Mouse (Mus musculus): ENCODE data around the gene Il9r. TPM values are rescaled to one million over a fixed set of nuclear protein-coding genes. Genes with fewer than 3 reads are reported as not detected.

Gene Il9r
- 0.98 TPM for polyA plus RNA-seq (2014; fragmentation: Illumina TruSeq; extraction: RNeasy Lipid Tissue Mini Kit (QIAGEN cat#74804); ENCODE audit: low read depth, low replicate concordance)

DNA sequence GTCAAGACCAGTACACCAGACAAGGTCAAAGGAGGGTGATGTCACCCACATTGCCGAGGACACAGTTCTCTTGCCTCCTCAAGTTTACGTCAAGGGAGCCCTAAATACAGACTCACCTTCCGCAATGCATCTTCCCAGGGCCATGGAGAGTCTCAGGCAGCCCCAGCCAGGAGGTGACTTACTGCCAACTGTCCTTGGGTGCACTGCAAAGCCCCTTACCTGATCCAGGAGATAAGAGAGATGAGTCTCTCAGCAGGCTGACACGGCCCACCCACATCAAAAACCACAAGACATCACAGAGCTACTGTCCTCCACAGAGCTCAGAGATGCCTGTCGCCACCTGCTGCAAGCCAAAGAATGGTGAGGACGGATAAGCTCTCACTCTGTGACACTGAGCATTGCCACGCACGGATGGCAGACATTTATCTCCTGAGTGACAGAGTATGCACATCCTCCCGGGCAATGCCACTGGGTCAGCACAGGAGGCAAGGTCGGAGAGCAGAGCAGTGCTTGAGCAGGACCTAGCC lies at the start of gene Il9r:
Gene Il9r (minus strand): TSS at position 205 of the 527 bp plus-strand sequence.

DNA sequence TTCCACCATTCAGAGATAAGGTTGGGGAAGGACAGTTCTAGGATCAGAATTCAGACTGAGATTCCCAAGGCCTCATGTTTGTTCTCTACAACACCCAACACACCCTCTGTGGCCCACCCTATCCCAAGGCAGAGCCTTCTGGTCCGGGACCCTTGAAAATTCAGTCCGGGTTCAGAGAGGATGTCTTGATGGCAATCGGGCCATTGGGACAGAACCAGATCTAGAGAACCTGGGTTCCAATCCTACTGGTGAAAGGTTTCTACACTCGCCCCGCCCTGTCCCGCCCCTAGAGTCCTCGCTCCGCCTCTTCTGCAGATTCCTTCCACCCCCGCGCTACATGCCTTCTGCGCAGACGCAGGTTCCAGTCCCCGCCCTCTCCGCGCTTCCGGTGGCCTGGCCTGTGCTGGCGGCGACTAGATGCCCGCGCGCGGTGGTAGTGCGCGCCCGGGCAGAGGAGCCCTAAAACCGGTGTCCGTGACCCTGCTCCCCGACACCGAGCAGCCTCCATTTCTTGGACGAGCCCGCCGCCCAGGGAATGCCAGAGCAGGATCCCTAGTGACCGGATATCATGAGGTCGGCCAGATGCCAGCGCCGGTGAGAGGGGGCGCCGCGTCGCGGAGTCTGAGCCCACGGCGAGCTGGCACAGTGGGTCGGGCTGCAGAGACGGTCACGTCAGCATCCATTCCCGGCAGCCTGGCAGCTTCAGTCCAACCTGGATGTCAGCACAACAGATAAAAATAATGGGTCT lies 26.2 kb upstream of the Il9r start, which contains the start of gene Mpg:
Gene Mpg (plus strand): TSS at position 382 of the 748 bp plus-strand sequence.

DNA sequence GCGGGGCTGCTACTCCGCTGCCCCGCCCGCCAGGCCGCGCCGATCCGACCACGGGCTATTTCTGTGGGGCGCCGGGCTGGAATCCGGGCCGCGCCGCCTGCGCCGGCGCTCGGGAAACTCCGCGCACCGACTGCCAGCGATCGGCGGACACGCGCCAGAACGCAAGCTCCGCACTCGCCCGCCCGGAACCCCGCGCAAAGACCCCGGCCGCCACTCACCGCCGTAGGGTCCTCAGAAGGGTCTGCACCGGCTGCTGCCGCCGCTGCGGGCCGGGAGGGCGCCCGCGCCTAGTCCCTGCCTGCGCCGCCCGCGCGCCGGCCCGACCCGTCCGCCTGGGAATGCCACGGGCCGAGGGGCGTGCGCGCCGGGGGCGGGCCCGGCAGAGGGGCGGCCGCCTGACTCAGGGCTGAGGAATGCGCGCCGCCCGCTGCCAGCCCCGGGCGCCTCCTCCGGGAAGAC lies 21.9 kb upstream of the Il9r start, which contains the start of gene Rhbdf1:
Gene Rhbdf1 (minus strand): TSS at position 350 of the 459 bp plus-strand sequence.

DNA sequence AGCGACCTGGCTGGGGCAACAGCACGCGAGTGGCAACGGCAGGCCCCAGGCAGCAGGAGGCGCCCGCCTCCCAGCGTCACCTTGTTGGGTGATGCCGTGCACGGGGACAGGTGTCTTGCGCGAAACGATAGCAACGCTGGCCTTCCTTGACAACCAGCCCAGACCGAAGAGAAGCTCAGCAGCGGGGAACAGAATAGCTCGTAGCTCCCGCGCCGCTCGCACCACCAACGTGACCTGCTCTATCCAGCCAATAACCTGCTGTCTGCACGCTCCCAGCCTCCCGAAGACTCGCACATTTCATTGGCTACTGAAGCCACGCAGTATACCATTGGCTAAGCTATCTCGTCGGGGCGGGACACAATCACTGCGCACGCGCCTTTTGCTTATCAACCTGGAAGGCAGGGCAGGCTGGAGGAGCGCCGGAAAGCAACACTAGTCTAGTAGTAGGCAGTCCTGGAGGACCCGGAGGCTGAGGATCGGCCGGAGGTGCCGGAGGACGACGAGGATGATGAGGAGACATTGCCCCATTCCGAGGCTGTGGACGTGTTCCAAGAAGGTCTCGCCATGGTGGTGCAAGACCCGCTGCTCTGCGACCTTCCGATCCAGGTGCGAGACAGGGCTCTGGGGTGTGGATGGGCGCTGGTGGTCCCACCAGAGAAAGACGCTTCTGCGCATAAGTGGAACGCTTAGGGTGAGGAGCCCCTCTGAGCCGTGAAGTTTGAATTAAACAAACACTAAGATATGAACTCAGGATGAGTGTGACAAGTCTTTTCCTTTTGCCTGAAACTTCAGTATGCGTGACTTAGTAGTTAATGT lies 5.2 kb upstream of the Il9r start, which contains the start of gene Snrnp25:
Gene Snrnp25 (plus strand): TSS at position 358 of the 816 bp plus-strand sequence.

Other genes with a start within 250 kb of the Il9r start
- gene 4930524B15Rik, start 234.7 kb downstream of the Il9r start, polyA plus RNA-seq (2014; fragmentation: Illumina TruSeq; extraction: RNeasy Lipid Tissue Mini Kit (QIAGEN cat#74804); ENCODE audit: low read depth, low replicate concordance): not detected
- gene Nsg2, start 199.8 kb downstream of the Il9r start, polyA plus RNA-seq (2014; fragmentation: Illumina TruSeq; extraction: RNeasy Lipid Tissue Mini Kit (QIAGEN cat#74804); ENCODE audit: low read depth, low replicate concordance): 12.0 TPM
- 5.9 TPM for gene Snrnp25, start 5.1 kb upstream of the Il9r start, polyA plus RNA-seq (2014; fragmentation: Illumina TruSeq; extraction: RNeasy Lipid Tissue Mini Kit (QIAGEN cat#74804); ENCODE audit: low read depth, low replicate concordance)
- gene Rhbdf1, start 22.0 kb upstream of the Il9r start, polyA plus RNA-seq (2014; fragmentation: Illumina TruSeq; extraction: RNeasy Lipid Tissue Mini Kit (QIAGEN cat#74804); ENCODE audit: low read depth, low replicate concordance): 0.28 TPM
- gene Mpg, start 26.2 kb upstream of the Il9r start, polyA plus RNA-seq (2014; fragmentation: Illumina TruSeq; extraction: RNeasy Lipid Tissue Mini Kit (QIAGEN cat#74804); ENCODE audit: low read depth, low replicate concordance): 6.3 TPM
- 4.0 TPM for gene Nprl3, start 67.4 kb upstream of the Il9r start, polyA plus RNA-seq (2014; fragmentation: Illumina TruSeq; extraction: RNeasy Lipid Tissue Mini Kit (QIAGEN cat#74804); ENCODE audit: low read depth, low replicate concordance)
- gene Hba-x, start 76.1 kb upstream of the Il9r start, polyA plus RNA-seq (2014; fragmentation: Illumina TruSeq; extraction: RNeasy Lipid Tissue Mini Kit (QIAGEN cat#74804); ENCODE audit: low read depth, low replicate concordance): not detected
- gene Hba-a1, start 83.2 kb upstream of the Il9r start, polyA plus RNA-seq (2014; fragmentation: Illumina TruSeq; extraction: RNeasy Lipid Tissue Mini Kit (QIAGEN cat#74804); ENCODE audit: low read depth, low replicate concordance): not detected
- not detected for gene Hbq1b, start 86.7 kb upstream of the Il9r start, polyA plus RNA-seq (2014; fragmentation: Illumina TruSeq; extraction: RNeasy Lipid Tissue Mini Kit (QIAGEN cat#74804); ENCODE audit: low read depth, low replicate concordance)
- 57.1 TPM for gene Hba-a2, start 96.2 kb upstream of the Il9r start, polyA plus RNA-seq (2014; fragmentation: Illumina TruSeq; extraction: RNeasy Lipid Tissue Mini Kit (QIAGEN cat#74804); ENCODE audit: low read depth, low replicate concordance)
- gene Hbq1a, start 99.8 kb upstream of the Il9r start, polyA plus RNA-seq (2014; fragmentation: Illumina TruSeq; extraction: RNeasy Lipid Tissue Mini Kit (QIAGEN cat#74804); ENCODE audit: low read depth, low replicate concordance): not detected
- gene Sh3pxd2b, start 147.5 kb upstream of the Il9r start, polyA plus RNA-seq (2014; fragmentation: Illumina TruSeq; extraction: RNeasy Lipid Tissue Mini Kit (QIAGEN cat#74804); ENCODE audit: low read depth, low replicate concordance): 2.2 TPM

All from sigmoid colon, adult 10 weeks (tissue).